Mouse (Mus musculus) CH12.LX (cell line): ENCODE results near the gene Pgr. TPM values are rescaled to one million over a fixed set of nuclear protein-coding genes. Genes with fewer than 3 reads are reported as not detected.

ENCODE experiments used
- DNase-seq: peaks from one replicate; pipeline ENCODE4 v3.0.0-alpha.2; 2013; ENCODE audit errors: extremely low read depth
- H3K27ac ChIP-seq: 2 replicates; pipeline ENCODE4 v1.5.1; 2012; ENCODE audit warnings: low read depth, mild to moderate bottlenecking, control low read depth, moderate library complexity; ENCODE audit not compliant: insufficient read depth
- H3K27me3 ChIP-seq: replicated peaks from 2 replicates; pipeline ENCODE3; 2012; ENCODE audit warnings: inconsistent platforms
- H3K36me3 ChIP-seq, 2 experiments: replicated peaks in 1 of 2; 2 replicates each; pipeline versions ENCODE3 to v1.6.1; 2012; ENCODE audit warnings: inconsistent platforms in 1 of 2, low read length in 1 of 2, mild to moderate bottlenecking in 1 of 2, mixed read lengths in 1 of 2, moderate library complexity in 1 of 2; ENCODE audit not compliant: control insufficient read depth in 1 of 2, insufficient read depth in 1 of 2
- H3K4me1 ChIP-seq, 2 experiments: 2 replicates each; pipeline ENCODE4 v1.6.1; 2012; ENCODE audit warnings: inconsistent platforms in 1 of 2, moderate library complexity in 1 of 2; ENCODE audit not compliant: insufficient read depth in 2 of 2, control insufficient read depth in 1 of 2
- H3K4me2 ChIP-seq: 2 replicates; pipeline ENCODE4 v1.6.1; 2012; ENCODE audit warnings: low read depth, mild to moderate bottlenecking, control low read depth; ENCODE audit not compliant: poor library complexity, insufficient read depth, severe bottlenecking
- H3K4me3 ChIP-seq, 3 experiments: fragments of 150-350 bp in 1 of 3; sonication (generic) in 1 of 3; replicated peaks in 1 of 3; 2 replicates each; pipeline versions ENCODE3 to v1.5.1; 2011 to 2012; ENCODE audit warnings: low read depth in 2 of 3, low read length in 2 of 3, mild to moderate bottlenecking in 2 of 3, moderate library complexity in 2 of 3, control low read depth in 1 of 3, improper control_type of control experiment in 1 of 3, inconsistent platforms in 1 of 3, mixed read lengths in 1 of 3; ENCODE audit not compliant: poor library complexity in 1 of 3
- H3K79me2 ChIP-seq: replicated peaks from 2 replicates; pipeline ENCODE4 v1.6.1; 2012; ENCODE audit warnings: mild to moderate bottlenecking, moderate library complexity; ENCODE audit not compliant: control insufficient read depth, poor library complexity, insufficient read depth, severe bottlenecking; ENCODE audit errors: extremely low read depth
- H3K9ac ChIP-seq: 2 replicates; pipeline ENCODE4 v1.6.1; 2012; ENCODE audit warnings: low read depth, mild to moderate bottlenecking, control low read depth, moderate library complexity; ENCODE audit not compliant: insufficient read depth
- H3K9me3 ChIP-seq: replicated peaks from 2 replicates; pipeline ENCODE3; 2012; ENCODE audit warnings: low read length, inconsistent platforms, mixed read lengths
- BHLHE40 ChIP-seq: IDR thresholded peaks from 2 replicates; pipeline ENCODE4 v1.6.1; 2011; ENCODE audit warnings: mild to moderate bottlenecking, low read depth, low read length, improper control_type of control experiment
- CHD1 ChIP-seq: IDR thresholded peaks from 2 replicates; pipeline ENCODE4 v1.6.1; 2012; ENCODE audit warnings: low read depth, low read length, improper control_type of control experiment, inconsistent platforms
- CTCF ChIP-seq, 2 experiments: IDR thresholded peaks in 1 of 2; conservative IDR thresholded peaks in 1 of 2; 2 replicates each; pipeline ENCODE4 v1.5.1; 2011 to 2012; ENCODE audit warnings: low read depth in 2 of 2, low read length in 2 of 2, improper control_type of control experiment in 1 of 2, inconsistent platforms in 1 of 2, mild to moderate bottlenecking in 1 of 2, moderate library complexity in 1 of 2
- E2F4 ChIP-seq: IDR thresholded peaks from 2 replicates; pipeline ENCODE4 v1.6.1; 2011; ENCODE audit warnings: low read depth, low read length, improper control_type of control experiment; ENCODE audit not compliant: insufficient replicate concordance
- ELF1 ChIP-seq: IDR thresholded peaks from 2 replicates; pipeline ENCODE4 v1.6.1; 2014; ENCODE audit warnings: low read depth, mild to moderate bottlenecking, inconsistent platforms, low read length, improper control_type of control experiment
- EP300 ChIP-seq: IDR thresholded peaks from 2 replicates; pipeline ENCODE4 v1.6.1; 2011; ENCODE audit warnings: low read length, improper control_type of control experiment
- GABPA ChIP-seq: IDR thresholded peaks from 2 replicates; pipeline ENCODE4 v1.6.1; 2012; ENCODE audit warnings: low read depth, low read length, improper control_type of control experiment, inconsistent platforms; ENCODE audit not compliant: insufficient replicate concordance
- HCFC1 ChIP-seq: IDR thresholded peaks from 2 replicates; pipeline ENCODE4 v1.6.1; 2012; ENCODE audit warnings: low read depth, mild to moderate bottlenecking, inconsistent platforms, low read length, improper control_type of control experiment
- JUND ChIP-seq: conservative IDR thresholded peaks from 2 replicates; pipeline ENCODE4 v1.6.1; 2011; ENCODE audit warnings: low read depth, low read length, improper control_type of control experiment
- KAT2A ChIP-seq: IDR thresholded peaks from 2 replicates; pipeline ENCODE4 v1.6.1; 2012; ENCODE audit warnings: low read length, improper control_type of control experiment, inconsistent platforms; ENCODE audit not compliant: insufficient replicate concordance
- MAFK ChIP-seq: IDR thresholded peaks from 2 replicates; pipeline ENCODE4 v1.6.1; 2011; ENCODE audit warnings: low read length, improper control_type of control experiment; ENCODE audit not compliant: insufficient replicate concordance
- MAX ChIP-seq: IDR thresholded peaks from 2 replicates; pipeline ENCODE4 v1.6.1; 2011; ENCODE audit warnings: low read length, improper control_type of control experiment
- MAZ ChIP-seq: IDR thresholded peaks from 2 replicates; pipeline ENCODE4 v1.6.1; 2012; ENCODE audit warnings: low read depth, mild to moderate bottlenecking, inconsistent platforms, low read length, improper control_type of control experiment, moderate library complexity
- MEF2A ChIP-seq: IDR thresholded peaks from 2 replicates; pipeline ENCODE4 v1.6.1; 2014; ENCODE audit warnings: low read depth, mild to moderate bottlenecking, inconsistent platforms, low read length, improper control_type of control experiment, borderline replicate concordance
- MXI1 ChIP-seq: IDR thresholded peaks from 2 replicates; pipeline ENCODE4 v1.6.1; 2011; ENCODE audit warnings: mild to moderate bottlenecking, low read depth, low read length, improper control_type of control experiment
- MYC ChIP-seq: IDR thresholded peaks from 2 replicates; pipeline ENCODE4 v1.6.1; 2011; ENCODE audit warnings: low read depth, mild to moderate bottlenecking, improper control_type of control experiment, low read length
- NRF1 ChIP-seq: IDR thresholded peaks from 2 replicates; pipeline ENCODE4 v1.6.1; 2014; ENCODE audit warnings: low read depth, mild to moderate bottlenecking, inconsistent platforms, low read length, improper control_type of control experiment, moderate library complexity
- POLR2A ChIP-seq: IDR thresholded peaks from 2 replicates; pipeline ENCODE4 v1.6.1; 2011; ENCODE audit warnings: low read depth, mild to moderate bottlenecking, improper control_type of control experiment, low read length
- RAD21 ChIP-seq: IDR thresholded peaks from 2 replicates; pipeline ENCODE4 v1.6.1; 2011; ENCODE audit warnings: low read depth, mild to moderate bottlenecking, low read length, improper control_type of control experiment, moderate library complexity
- RCOR1 ChIP-seq: conservative IDR thresholded peaks from 2 replicates; pipeline ENCODE4 v1.6.1; 2012; ENCODE audit warnings: low read depth, mild to moderate bottlenecking, inconsistent platforms, low read length, improper control_type of control experiment
- SMC3 ChIP-seq: IDR thresholded peaks from 2 replicates; pipeline ENCODE4 v1.6.1; 2011; ENCODE audit warnings: low read depth, low read length, improper control_type of control experiment
- TBP ChIP-seq: conservative IDR thresholded peaks from 2 replicates; pipeline ENCODE4 v1.6.1; 2011; ENCODE audit warnings: low read depth, low read length, improper control_type of control experiment
- USF2 ChIP-seq: conservative IDR thresholded peaks from 2 replicates; pipeline ENCODE4 v1.6.1; 2011; ENCODE audit warnings: low read depth, low read length, improper control_type of control experiment
- ZKSCAN1 ChIP-seq: IDR thresholded peaks from 2 replicates; pipeline ENCODE4 v1.6.1; 2012; ENCODE audit warnings: low read depth, inconsistent platforms, low read length, improper control_type of control experiment, borderline replicate concordance
- dilution Hi-C: fragments of 300-500 bp; cut with MboI; formaldehyde crosslinking; loops from 2 replicates; pipeline ENCODE4 v1.14.3; 2020; ENCODE audit warnings: low sequenced_read_pairs; ENCODE audit not compliant: extremely low pct_unique_long_range_greater_than_20kb, extremely low pct_ligation_motif_present
- in situ Hi-C: fragments of 300-500 bp; cut with MboI; formaldehyde crosslinking; loops from 3 replicates; pipeline ENCODE4 v1.14.3; 2019; ENCODE audit warnings: low sequenced_read_pairs, low pct_ligation_motif_present, low pct_unique_long_range_greater_than_20kb, mixed read lengths
- polyA plus RNA-seq: library from polyadenylated mRNA; unstranded; fragments of >175 nt; gene quantifications from 2 replicates; pipeline ENCODE4 v1.2.1, GENCODE M21; 2012; ENCODE audit warnings: low read depth; ENCODE audit not compliant: insufficient read length
- total RNA-seq, 2 experiments: library from RNA; depleted of rRNA; stranded (reverse); fragments of 300-350 nt in 1 of 2; fragments of >200 nt in 1 of 2; gene quantifications; 2 replicates each; pipeline ENCODE4 v1.2.3; 2012 to 2014

Pgr gene
- total and polyA plus RNA-seq, 3 experiments: not detected

- Histone ChIP-seq H3K36me3 (no peaks in the 10 kb centered on the region), H3K4me3 (no peak overlapping the region), H3K27ac (no peak overlapping the region), H3K4me1 (no peaks in the 10 kb centered on the region), H3K4me2 (no peak overlapping the region), H3K27me3 (no peaks in the 10 kb centered on the region), H3K9me3 (no peaks in the 10 kb centered on the region), H3K79me2 (no peaks in the 10 kb centered on the region), H3K9ac (no peak overlapping the region)
- in situ Hi-C loops: loop anchor here (25.0 kb wide), 1 partner anchor 241 kb away; no protein-coding TSS in a partner anchor
- DNase-seq: no peak
- dilution Hi-C loops: no loop called here
- TF ChIP-seq MAX: no peak
Measured at GRCm38 (mm10) chr9:8953306-8953705, 53.7 kb downstream of the Pgr start.

GRCm38 (mm10) chr9:8964512-8965133, 65.0 kb downstream of the Pgr start:
- H3K4me3 ChIP-seq: no peak overlapping the region
- no peak overlapping the region for H3K9ac ChIP-seq
- H3K27me3 ChIP-seq: no peaks in the 10 kb centered on the region
- peak; percentile 54 for DNase-seq
- no peaks in the 10 kb centered on the region for H3K9me3 ChIP-seq
- H3K4me2 ChIP-seq: no peak overlapping the region
- H3K79me2 ChIP-seq: no peaks in the 10 kb centered on the region
- no peak for TF ChIP-seq MEF2A
- peak; percentile 60 for TF ChIP-seq RAD21
- peak; percentile 61 for TF ChIP-seq SMC3
- no peak for TF ChIP-seq HCFC1
- no peak for TF ChIP-seq ELF1
- TF ChIP-seq MAFK: no peak
- TF ChIP-seq POLR2A: no peak
- no peak for TF ChIP-seq E2F4
- TF ChIP-seq JUND: no peak
- TF ChIP-seq KAT2A: no peak
- TF ChIP-seq EP300: no peak
- no peak for TF ChIP-seq GABPA
- no peak for TF ChIP-seq BHLHE40
- TF ChIP-seq MXI1: no peak
- no peak for TF ChIP-seq MAZ
- TF ChIP-seq USF2: no peak
- TF ChIP-seq RCOR1: no peak
- TF ChIP-seq TBP: no peak
- TF ChIP-seq CHD1: no peak
- TF ChIP-seq ZKSCAN1: no peak
- TF ChIP-seq CTCF (conservative IDR thresholded peaks at IDR 0.05 in 1 of 2, IDR thresholded peaks at IDR 0.05 in 1 of 2; ENCODE audit: low read depth in 2 of 2, low read length in 2 of 2): peak; percentile 47 to 59; a peak in 3 of 4 replicates
- no peak for TF ChIP-seq NRF1
- TF ChIP-seq MYC: no peak
- dilution Hi-C loops (no loop called here), in situ Hi-C loops (loop anchor here (25.0 kb wide), 1 partner anchor 252 kb away; no protein-coding TSS in a partner anchor)
- no peaks in the 10 kb centered on the region for H3K36me3 ChIP-seq
- H3K4me1 ChIP-seq: no peaks in the 10 kb centered on the region
- H3K27ac ChIP-seq: no peak overlapping the region
